Mouse (Mus musculus) embryonic fibroblast, embryonic 13.5 days (primary cell): ENCODE measurements around the gene Ehmt2.

Source experiments
- CTCF ChIP-seq: IDR thresholded peaks from 2 replicates; pipeline ENCODE4 v1.5.1; 2011; ENCODE audit warnings: mild to moderate bottlenecking, control low read depth, low read length, moderate library complexity, borderline replicate concordance; ENCODE audit not compliant: insufficient read depth
- POLR2A ChIP-seq: IDR thresholded peaks from 2 replicates; pipeline ENCODE4 v1.6.1; 2011; ENCODE audit warnings: low read depth, mild to moderate bottlenecking, control low read depth, low read length, moderate library complexity

DNA sequence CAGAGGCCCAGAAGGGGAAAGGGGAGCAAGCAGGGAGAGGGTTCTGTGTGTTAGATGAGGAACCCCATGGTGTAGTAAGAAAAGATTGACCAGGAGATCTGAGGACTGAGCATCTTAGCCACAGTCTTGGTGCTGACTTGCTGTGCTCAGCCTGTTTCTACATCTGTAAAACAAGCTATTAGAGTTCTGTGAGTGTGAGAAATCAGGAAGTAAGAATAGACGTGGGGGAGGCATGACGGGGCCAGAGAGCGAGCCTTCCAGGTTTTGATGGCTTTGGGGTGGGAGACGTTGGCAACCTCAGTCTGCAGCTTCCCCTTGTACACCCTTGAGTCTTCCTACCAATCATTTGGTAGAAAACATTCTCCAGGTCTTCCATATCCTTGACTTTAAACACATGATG is 39.6 kb upstream of the Ehmt2 start:
- TF ChIP-seq CTCF (no peak), POLR2A (no peak)
